Mouse (Mus musculus) MEL (cell line): ENCODE measurements around the gene Trmt11. TPM values are rescaled to one million over a fixed set of nuclear protein-coding genes. Genes with fewer than 3 reads are reported as not detected.

ENCODE experiments used
- DNase-seq: peaks from one replicate; pipeline ENCODE4 v3.0.0; 2011; ENCODE audit warnings: low read depth, low spot score
- H3K27ac ChIP-seq: 2 replicates; pipeline ENCODE4 v1.5.1; 2012; ENCODE audit warnings: low read depth, mild to moderate bottlenecking, control low read depth, low read length, moderate library complexity; ENCODE audit not compliant: control insufficient read depth
- H3K27me3 ChIP-seq, 2 experiments: fragments of 150-350 bp in 1 of 2; sonication (generic) in 1 of 2; 2 replicates each; pipeline ENCODE4 v1.6.1; 2012; ENCODE audit warnings: low read length in 2 of 2, mild to moderate bottlenecking in 2 of 2, improper control_type of control experiment in 1 of 2, moderate library complexity in 1 of 2; ENCODE audit not compliant: insufficient read depth in 2 of 2, control insufficient read depth in 1 of 2
- H3K36me3 ChIP-seq, 2 experiments: 2 replicates each; pipeline ENCODE4 v1.6.1; 2012 to 2014; ENCODE audit warnings: low read length in 2 of 2, improper control_type of control experiment in 1 of 2, inconsistent platforms in 1 of 2, mild to moderate bottlenecking in 1 of 2; ENCODE audit not compliant: insufficient read depth in 2 of 2, control insufficient read depth in 1 of 2
- H3K4me1 ChIP-seq, 2 experiments: fragments of 150-350 bp in 1 of 2; sonication (generic) in 1 of 2; 2 replicates each; pipeline ENCODE4 v1.6.1; 2012; ENCODE audit warnings: low read length in 2 of 2, improper control_type of control experiment in 1 of 2, mild to moderate bottlenecking in 1 of 2; ENCODE audit not compliant: insufficient read depth in 2 of 2, control insufficient read depth in 1 of 2
- H3K4me3 ChIP-seq, 2 experiments: fragments of 150-350 bp in 1 of 2; sonication (generic) in 1 of 2; 2 replicates each; pipeline ENCODE4 v1.5.1; 2012; ENCODE audit warnings: low read depth in 2 of 2, low read length in 2 of 2, mild to moderate bottlenecking in 2 of 2, moderate library complexity in 2 of 2, control low read depth in 1 of 2, improper control_type of control experiment in 1 of 2; ENCODE audit not compliant: control insufficient read depth in 1 of 2, insufficient read depth in 1 of 2
- H3K79me2 ChIP-seq: 2 replicates; pipeline ENCODE4 v1.6.1; 2012; ENCODE audit warnings: mild to moderate bottlenecking, low read length, moderate library complexity; ENCODE audit not compliant: control insufficient read depth, poor library complexity, insufficient read depth
- H3K9ac ChIP-seq: 2 replicates; pipeline ENCODE4 v1.6.1; 2012; ENCODE audit warnings: low read depth, mild to moderate bottlenecking, control low read depth, low read length, moderate library complexity; ENCODE audit not compliant: control insufficient read depth, poor library complexity, severe bottlenecking
- H3K9me3 ChIP-seq: fragments of 150-350 bp; sonication (generic); replicated peaks from 2 replicates; pipeline ENCODE4 v1.6.1; 2012; ENCODE audit warnings: mild to moderate bottlenecking, low read length, improper control_type of control experiment, moderate library complexity; ENCODE audit not compliant: insufficient read depth
- BHLHE40 ChIP-seq: IDR thresholded peaks from 2 replicates; pipeline ENCODE4 v1.6.1; 2012; ENCODE audit warnings: low read depth, mild to moderate bottlenecking, inconsistent platforms, low read length, improper control_type of control experiment, borderline replicate concordance
- CHD1 ChIP-seq: IDR thresholded peaks from 2 replicates; pipeline ENCODE4 v1.6.1; 2012; ENCODE audit warnings: low read depth, mild to moderate bottlenecking, inconsistent platforms, low read length, improper control_type of control experiment
- CHD2 ChIP-seq: IDR thresholded peaks from 2 replicates; pipeline ENCODE4 v1.6.1; 2011; ENCODE audit warnings: low read length, improper control_type of control experiment
- ETS1 ChIP-seq: IDR thresholded peaks from 2 replicates; pipeline ENCODE4 v1.6.1; 2012; ENCODE audit warnings: low read depth, mild to moderate bottlenecking, inconsistent platforms, low read length, improper control_type of control experiment, moderate library complexity
- GATA1 ChIP-seq: IDR thresholded peaks from 2 replicates; pipeline ENCODE4 v1.6.1; 2011; ENCODE audit warnings: low read depth, low read length, improper control_type of control experiment
- HCFC1 ChIP-seq: IDR thresholded peaks from 2 replicates; pipeline ENCODE4 v1.6.1; 2012; ENCODE audit warnings: low read depth, mild to moderate bottlenecking, inconsistent platforms, low read length, improper control_type of control experiment, moderate library complexity
- JUND ChIP-seq: IDR thresholded peaks from 2 replicates; pipeline ENCODE4 v1.6.1; 2011; ENCODE audit warnings: low read depth, mild to moderate bottlenecking, improper control_type of control experiment, low read length
- KAT2A ChIP-seq: conservative IDR thresholded peaks from 2 replicates; pipeline ENCODE4 v1.6.1; 2012; ENCODE audit warnings: low read depth, low read length, improper control_type of control experiment, inconsistent platforms
- MAFK ChIP-seq: IDR thresholded peaks from 2 replicates; pipeline ENCODE4 v1.6.1; 2011; ENCODE audit warnings: low read depth, mild to moderate bottlenecking, low read length, improper control_type of control experiment, borderline replicate concordance
- MAX ChIP-seq: IDR thresholded peaks from 2 replicates; pipeline ENCODE4 v1.6.1; 2011; ENCODE audit warnings: low read length, improper control_type of control experiment
- MYB ChIP-seq: IDR thresholded peaks from 2 replicates; pipeline ENCODE4 v1.6.1; 2011; ENCODE audit warnings: mild to moderate bottlenecking, low read depth, low read length, improper control_type of control experiment
- MYC ChIP-seq: IDR thresholded peaks from 2 replicates; pipeline ENCODE4 v1.6.1; 2011; ENCODE audit warnings: low read depth, mild to moderate bottlenecking, low read length, improper control_type of control experiment, moderate library complexity
- POLR2A ChIP-seq, 2 experiments: IDR thresholded peaks; 2 replicates each; pipeline ENCODE4 v1.6.1; 2011 to 2012; ENCODE audit warnings: low read length in 2 of 2, mild to moderate bottlenecking in 2 of 2, control low read depth in 1 of 2, improper control_type of control experiment in 1 of 2, low read depth in 1 of 2, moderate library complexity in 1 of 2; ENCODE audit not compliant: control insufficient read depth in 1 of 2, insufficient read depth in 1 of 2, poor library complexity in 1 of 2
- POLR2AphosphoS5 ChIP-seq: IDR thresholded peaks from 2 replicates; pipeline ENCODE4 v1.6.1; 2012; ENCODE audit warnings: low read depth, borderline replicate concordance, mild to moderate bottlenecking, inconsistent platforms, low read length, moderate library complexity, mixed read lengths
- RAD21 ChIP-seq: IDR thresholded peaks from 2 replicates; pipeline ENCODE4 v1.6.1; 2011; ENCODE audit warnings: mild to moderate bottlenecking, low read depth, low read length, improper control_type of control experiment
- RCOR1 ChIP-seq: IDR thresholded peaks from 2 replicates; pipeline ENCODE4 v1.6.1; 2012; ENCODE audit warnings: low read depth, mild to moderate bottlenecking, inconsistent platforms, low read length, improper control_type of control experiment
- SMC3 ChIP-seq: IDR thresholded peaks from 2 replicates; pipeline ENCODE4 v1.6.1; 2011; ENCODE audit warnings: low read depth, low read length, improper control_type of control experiment
- TCF12 ChIP-seq: IDR thresholded peaks from 2 replicates; pipeline ENCODE4 v1.6.1; 2014; ENCODE audit warnings: low read depth, mild to moderate bottlenecking, inconsistent platforms, low read length, improper control_type of control experiment, moderate library complexity
- UBTF ChIP-seq: IDR thresholded peaks from 2 replicates; pipeline ENCODE4 v1.6.1; 2012; ENCODE audit warnings: low read depth, mild to moderate bottlenecking, inconsistent platforms, low read length, improper control_type of control experiment, moderate library complexity, borderline replicate concordance; ENCODE audit not compliant: insufficient read depth
- USF1 ChIP-seq: IDR thresholded peaks from 2 replicates; pipeline ENCODE4 v1.6.1; 2014; ENCODE audit warnings: low read depth, mild to moderate bottlenecking, inconsistent platforms, low read length, improper control_type of control experiment, moderate library complexity
- USF2 ChIP-seq, 2 experiments: IDR thresholded peaks; 2 replicates each; pipeline ENCODE4 v1.6.1; 2011 to 2012; ENCODE audit warnings: improper control_type of control experiment in 2 of 2, low read length in 2 of 2, borderline replicate concordance in 1 of 2, inconsistent platforms in 1 of 2, low read depth in 1 of 2, mild to moderate bottlenecking in 1 of 2; ENCODE audit not compliant: insufficient read depth in 1 of 2
- ZC3H11A ChIP-seq: IDR thresholded peaks from 2 replicates; pipeline ENCODE4 v1.6.1; 2012; ENCODE audit warnings: low read depth, mild to moderate bottlenecking, inconsistent platforms, low read length, improper control_type of control experiment
- ZKSCAN1 ChIP-seq: IDR thresholded peaks from 2 replicates; pipeline ENCODE4 v1.6.1; 2012; ENCODE audit warnings: low read depth, mild to moderate bottlenecking, inconsistent platforms, low read length, improper control_type of control experiment, moderate library complexity
- ZMIZ1 ChIP-seq: IDR thresholded peaks from 2 replicates; pipeline ENCODE4 v1.6.1; 2012; ENCODE audit warnings: low read depth, mild to moderate bottlenecking, inconsistent platforms, low read length, improper control_type of control experiment, moderate library complexity
- ZNF384 ChIP-seq: IDR thresholded peaks from 2 replicates; pipeline ENCODE4 v1.6.1; 2012; ENCODE audit warnings: low read depth, mild to moderate bottlenecking, inconsistent platforms, low read length, improper control_type of control experiment
- polyA plus RNA-seq, 2 experiments: library from polyadenylated mRNA; stranded (reverse) in 1 of 2; unstranded in 1 of 2; fragments of >175 nt in 1 of 2; fragments of >200 nt in 1 of 2; gene quantifications; 2 replicates each; pipeline versions ENCODE4 v1.2.1 to v1.2.4; 2012; ENCODE audit warnings: low replicate concordance in 2 of 2, low read depth in 1 of 2; ENCODE audit not compliant: insufficient read length in 2 of 2, insufficient read depth in 1 of 2, missing spikeins in 1 of 2
- total RNA-seq: library from RNA; depleted of rRNA; stranded (reverse); fragments of 300-350 nt; gene quantifications from 2 replicates; pipeline ENCODE4 v1.2.3, GENCODE M21; 2012

The Trmt11 gene
- total and polyA plus RNA-seq, 3 experiments = 15.8 to 22.6 TPM; not detected in 1

GRCm38 (mm10) chr10:30527122-30527521, 73.4 kb downstream of the Trmt11 start:
- H3K4me3 ChIP-seq = no peak overlapping the region
- H3K9ac ChIP-seq = no peak overlapping the region
- H3K27me3 ChIP-seq = no peaks in the 10 kb centered on the region
- no peak overlapping the region for H3K27ac ChIP-seq
- H3K36me3 ChIP-seq = no peaks in the 10 kb centered on the region
- no peak for TF ChIP-seq RAD21
- TF ChIP-seq ZNF384 = no peak
- TF ChIP-seq CHD2 = no peak
- TF ChIP-seq POLR2AphosphoS5 = no peak
- no peak for TF ChIP-seq MYB
- TF ChIP-seq KAT2A = no peak
- TF ChIP-seq MAX = no peak
- no peak for TF ChIP-seq TCF12
- TF ChIP-seq ZMIZ1 = no peak
- TF ChIP-seq HCFC1 = no peak
- no peak for TF ChIP-seq POLR2A (IDR thresholded peaks at IDR 0.05; ENCODE audit: control insufficient read depth in 1 of 2, insufficient read depth in 1 of 2, low read depth in 1 of 2, low read length in 2 of 2, poor library complexity in 1 of 2)
- no peak for TF ChIP-seq CHD1
- TF ChIP-seq GATA1 = no peak
- no peak for TF ChIP-seq SMC3
- no peak for DNase-seq
- H3K4me1 ChIP-seq = no peaks in the 10 kb centered on the region
- no peaks in the 10 kb centered on the region for H3K79me2 ChIP-seq
- no peaks in the 10 kb centered on the region for H3K9me3 ChIP-seq

GRCm38 (mm10) chr10:30521727-30522126, 78.8 kb downstream of the Trmt11 start:
- DNase-seq = no peak
- no peak overlapping the region for H3K4me3 ChIP-seq
- no peak overlapping the region for H3K27ac ChIP-seq
- H3K9ac ChIP-seq = no peak overlapping the region
- TF ChIP-seq ZC3H11A = no peak
- TF ChIP-seq USF1 = no peak
- no peak for TF ChIP-seq JUND
- TF ChIP-seq ETS1 = no peak
- no peak for TF ChIP-seq MYC
- TF ChIP-seq KAT2A = no peak
- TF ChIP-seq USF2 (IDR thresholded peaks at IDR 0.05; ENCODE audit: borderline replicate concordance in 1 of 2, insufficient read depth in 1 of 2, low read depth in 1 of 2, low read length in 2 of 2) = no peak
- TF ChIP-seq ZKSCAN1 = no peak
- no peak for TF ChIP-seq BHLHE40
- no peak for TF ChIP-seq POLR2AphosphoS5
- no peak for TF ChIP-seq UBTF
- TF ChIP-seq MAX = no peak
- TF ChIP-seq RCOR1 = no peak
- TF ChIP-seq TCF12 = no peak
- TF ChIP-seq MAFK = no peak
- TF ChIP-seq CHD1 = no peak
- no peak for TF ChIP-seq POLR2A (IDR thresholded peaks at IDR 0.05; ENCODE audit: control insufficient read depth in 1 of 2, insufficient read depth in 1 of 2, low read depth in 1 of 2, low read length in 2 of 2, poor library complexity in 1 of 2)
- TF ChIP-seq, all 39 proteins: peak for 0
- H3K4me1 ChIP-seq = no peaks in the 10 kb centered on the region
- no peaks in the 10 kb centered on the region for H3K36me3 ChIP-seq
- H3K9me3 ChIP-seq = no peaks in the 10 kb centered on the region
- no peaks in the 10 kb centered on the region for H3K27me3 ChIP-seq
- H3K79me2 ChIP-seq = no peaks in the 10 kb centered on the region
